Mouse (Mus musculus) common myeloid progenitor, adult 5-6 weeks (primary cell): ENCODE results near the gene H2-M11. TPM values are rescaled to one million over a fixed set of nuclear protein-coding genes. Genes with fewer than 3 reads are reported as not detected.
A peak's percentile ranks its signal among the peaks of the same experiment; 100 is the strongest.

Source experiments
- ATAC-seq: replicated peaks from 2 replicates; pipeline ENCODE4 v1.8.0; 2016; ENCODE audit warnings: low read depth, mild to moderate bottlenecking, moderate TSS enrichment, inconsistent platforms; ENCODE audit not compliant: poor library complexity, severe bottlenecking
- total RNA-seq: library from RNA; stranded (forward); fragments of 200-1000, 187-1606 nt; gene quantifications from 2 replicates; pipeline ENCODE4 v1.2.3, GENCODE M21; 2017

The H2-M11 gene
- total RNA-seq = not detected in 2 replicates

DNA sequence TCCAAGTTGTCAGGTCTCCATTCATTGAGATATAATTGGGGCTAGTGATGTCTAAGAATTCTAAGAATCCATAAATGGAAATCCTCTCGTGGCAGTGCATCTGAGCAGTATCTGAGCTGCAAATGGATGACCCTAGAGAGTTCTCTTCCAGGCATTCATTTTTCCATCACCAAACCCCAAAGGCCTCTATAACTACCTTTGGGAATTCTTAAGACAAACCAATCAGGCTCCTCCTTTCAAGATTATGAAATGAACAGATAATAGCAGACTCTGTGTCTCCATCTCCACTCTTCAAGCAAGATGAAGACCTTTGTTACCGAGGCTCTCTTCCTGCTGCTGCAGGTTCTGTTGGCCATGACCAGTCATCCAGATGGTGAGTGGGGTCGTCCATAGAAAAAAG, at the start of gene H2-M11:
Gene H2-M11, plus strand, starts transcription at position 301 of the 400 bp plus-strand sequence.
- no peak for ATAC-seq

DNA sequence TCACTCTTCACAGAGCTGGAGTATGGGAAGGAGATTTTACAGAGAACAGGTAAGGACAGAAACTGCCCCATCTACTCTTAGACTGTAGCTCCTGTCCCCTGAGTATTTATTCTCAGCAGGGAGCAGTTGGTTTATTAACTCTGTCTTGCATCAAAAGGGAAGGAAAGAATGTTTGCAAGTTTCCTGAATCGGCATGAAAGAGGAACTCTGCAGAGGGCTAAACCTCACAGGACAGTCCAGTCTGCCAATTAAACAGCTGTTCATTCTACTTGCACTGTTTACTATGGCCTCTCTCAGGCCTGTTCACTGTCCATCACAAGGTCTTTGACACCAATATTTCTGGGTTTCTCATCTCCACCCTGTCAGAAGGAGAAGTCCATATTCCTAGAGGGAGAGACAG, 46.4 kb upstream of the H2-M11 start:
- ATAC-seq = peak; percentile 78

DNA sequence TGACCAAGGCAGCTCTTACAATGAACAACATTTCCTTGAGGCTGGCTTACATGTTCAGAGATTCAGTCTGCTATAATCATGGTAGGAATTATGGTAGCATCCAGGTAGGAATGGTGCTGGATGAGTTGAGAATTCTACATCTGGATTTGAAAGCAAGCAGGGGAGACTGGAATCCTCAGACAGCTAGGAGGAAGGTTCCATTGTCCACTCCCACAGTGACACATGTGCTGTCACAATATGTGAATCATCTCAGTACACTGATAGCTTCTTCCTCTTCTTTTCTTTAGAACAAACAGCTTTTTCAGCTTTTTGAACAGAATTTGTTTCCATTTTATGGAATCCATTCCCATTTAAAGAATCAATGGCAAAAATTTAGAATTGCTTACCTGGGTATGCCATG, 43.0 kb upstream of the H2-M11 start:
- no peak for ATAC-seq

Other genes starting within 250 kb of the H2-M11 start
- gene H2-M10.1, start 220.9 kb upstream of the H2-M11 start, total RNA-seq = not detected in 2 replicates
- gene H2-M10.3, start 178.7 kb upstream of the H2-M11 start, total RNA-seq = not detected in 2 replicates
- gene H2-M10.4, start 84.7 kb upstream of the H2-M11 start, total RNA-seq = not detected in 2 replicates
- gene H2-M9, start 95.6 kb downstream of the H2-M11 start, total RNA-seq = not detected in 2 replicates
- gene H2-M1, start 125.1 kb downstream of the H2-M11 start, total RNA-seq = not detected in 2 replicates
- not detected in 2 replicates for gene H2-M10.5, start 225.8 kb downstream of the H2-M11 start, total RNA-seq